Mouse (Mus musculus) G1E-ER4 (cell line): ENCODE data around the gene Prss56. TPM values are rescaled to one million over a fixed set of nuclear protein-coding genes. Genes with fewer than 3 reads are reported as not detected.

Experiments used
- GATA1 ChIP-seq: IDR thresholded peaks from one replicate; pipeline ENCODE4 v1.8.0; 2012; ENCODE audit warnings: low read length, inconsistent platforms
- polyA plus RNA-seq: library from polyadenylated mRNA; stranded (reverse); fragments of >175 nt; gene quantifications from 2 replicates; pipeline ENCODE4 v1.2.3, GENCODE M21; 2012

Prss56 gene
- polyA plus RNA-seq, 1 experiment = not detected

- TF ChIP-seq GATA1 = no peak
Measured at GRCm38 (mm10) chr1:87205502-87205901, 22.4 kb downstream of the Prss56 start.

GRCm38 (mm10) chr1:87206339-87206738, 23.2 kb downstream of the Prss56 start:
- TF ChIP-seq GATA1 = no peak

- no peak for TF ChIP-seq GATA1
Measured at GRCm38 (mm10) chr1:87211431-87211830, 28.3 kb downstream of the Prss56 start.

- no peak for TF ChIP-seq GATA1
Measured at GRCm38 (mm10) chr1:87213735-87214704, 30.9 kb downstream of the Prss56 start, which contains the start of gene Eif4e2. Eif4e2 (plus strand) TSS chr1:87213914.

- no peak for TF ChIP-seq GATA1
Measured at GRCm38 (mm10) chr1:87214748-87215147, 31.6 kb downstream of the Prss56 start.

GRCm38 (mm10) chr1:87217938-87218337, 34.8 kb downstream of the Prss56 start:
- no peak for TF ChIP-seq GATA1

GRCm38 (mm10) chr1:87225739-87226138, 42.6 kb downstream of the Prss56 start:
- no peak for TF ChIP-seq GATA1

- no peak for TF ChIP-seq GATA1
Measured at GRCm38 (mm10) chr1:87226409-87227159, 43.5 kb downstream of the Prss56 start.

- no peak for TF ChIP-seq GATA1
Measured at GRCm38 (mm10) chr1:87227160-87227550, 44.0 kb downstream of the Prss56 start.

- TF ChIP-seq GATA1 = no peak
Measured at GRCm38 (mm10) chr1:87230606-87231005, 47.5 kb downstream of the Prss56 start.

- no peak for TF ChIP-seq GATA1
Measured at GRCm38 (mm10) chr1:87232197-87232596, 49.1 kb downstream of the Prss56 start.

Other genes starting within 250 kb of the Prss56 start
- not detected in 2 replicates for gene Alppl2, start 93.4 kb upstream of the Prss56 start, polyA plus RNA-seq
- not detected in 2 replicates for gene Alpi, start 81.7 kb upstream of the Prss56 start, polyA plus RNA-seq
- gene Akp3, start 58.3 kb upstream of the Prss56 start, polyA plus RNA-seq = not detected in 2 replicates
- gene Ecel1, start 26.8 kb upstream of the Prss56 start, polyA plus RNA-seq = not detected in 2 replicates
- not detected in 2 replicates for gene Chrnd, start 7.3 kb downstream of the Prss56 start, polyA plus RNA-seq
- gene Chrng, start 21.3 kb downstream of the Prss56 start, polyA plus RNA-seq = not detected in 2 replicates
- 39.0 and 39.3 TPM in 2 replicates for gene Eif4e2, start 30.6 kb downstream of the Prss56 start, polyA plus RNA-seq
- 0.04 TPM in 1 of 2 replicates, not detected in the other for gene Efhd1, start 81.0 kb downstream of the Prss56 start, polyA plus RNA-seq
- gene Gigyf2, start 143.7 kb downstream of the Prss56 start, polyA plus RNA-seq = 30.5 and 33.8 TPM in 2 replicates
- not detected in 2 replicates for gene Kcnj13, start 211.4 kb downstream of the Prss56 start, polyA plus RNA-seq